Mouse (Mus musculus) left cerebral cortex, postnatal 4 days (tissue): ENCODE measurements at regions not wholly inside any gene's neighbourhood (a gene's known extent, or its start where the extent isn't known, plus 50 kb on each side); places are given as distances from the start of the nearest gene placed in this dataset.

ENCODE experiments used
- DNase-seq: peaks from one replicate; pipeline ENCODE4 v3.0.0-alpha.2; 2022
- intact Hi-C: fragments of 180-260 bp; cut with DNase I; formaldehyde crosslinking; loops from one replicate; pipeline ENCODE4 v1.15.1; 2025

- intact Hi-C loops: no loop called here
- no peak for DNase-seq
Measured at GRCm38 (mm10) chr3:40130858-40131584, 400.1 kb upstream of the Intu start.

GRCm38 (mm10) chr3:40138671-40139070 is 392.4 kb upstream of the Intu start:
- intact Hi-C loops: no loop called here
- DNase-seq: no peak

- DNase-seq: no peak
- intact Hi-C loops: no loop called here
Measured at GRCm38 (mm10) chr3:40142229-40142628, 388.9 kb upstream of the Intu start.

GRCm38 (mm10) chr3:40158631-40159030 is 372.5 kb upstream of the Intu start:
- intact Hi-C loops: no loop called here
- no peak for DNase-seq

GRCm38 (mm10) chr3:40159591-40160145 is 371.4 kb upstream of the Intu start:
- intact Hi-C loops: no loop called here
- no peak for DNase-seq

GRCm38 (mm10) chr3:40164181-40164580 is 366.9 kb upstream of the Intu start:
- intact Hi-C loops: no loop called here
- DNase-seq: no peak

GRCm38 (mm10) chr3:40167970-40168626 is 363.0 kb upstream of the Intu start:
- no peak for DNase-seq
- intact Hi-C loops: no loop called here

GRCm38 (mm10) chr3:40169590-40169989 is 361.5 kb upstream of the Intu start:
- DNase-seq: no peak
- intact Hi-C loops: no loop called here

- DNase-seq: no peak
- intact Hi-C loops: no loop called here
Measured at GRCm38 (mm10) chr3:40179726-40180317, 351.3 kb upstream of the Intu start.

- intact Hi-C loops: no loop called here
Measured at GRCm38 (mm10) chr3:40185597-40186320, 345.3 kb upstream of the Intu start.

GRCm38 (mm10) chr3:40189529-40189928 is 341.6 kb upstream of the Intu start:
- intact Hi-C loops: no loop called here

More at GRCm38 (mm10) chr3:40185597-40186320, 345.3 kb upstream of the Intu start:
- no peak for DNase-seq

GRCm38 (mm10) chr3:40190024-40190423 is 341.1 kb upstream of the Intu start:
- intact Hi-C loops: no loop called here
- DNase-seq: no peak

More at GRCm38 (mm10) chr3:40189529-40189928, 341.6 kb upstream of the Intu start:
- DNase-seq: no peak

GRCm38 (mm10) chr3:40200174-40200573 is 330.9 kb upstream of the Intu start:
- intact Hi-C loops: no loop called here
- DNase-seq: no peak

- no peak for DNase-seq
- intact Hi-C loops: no loop called here
Measured at GRCm38 (mm10) chr3:40206326-40206725, 324.8 kb upstream of the Intu start.

- intact Hi-C loops: no loop called here
Measured at GRCm38 (mm10) chr3:40211793-40212192, 319.3 kb upstream of the Intu start.

GRCm38 (mm10) chr3:40226772-40227171 is 304.3 kb upstream of the Intu start:
- intact Hi-C loops: no loop called here
- DNase-seq: no peak

More at GRCm38 (mm10) chr3:40211793-40212192, 319.3 kb upstream of the Intu start:
- DNase-seq: no peak

GRCm38 (mm10) chr3:40243499-40244101 is 287.5 kb upstream of the Intu start:
- DNase-seq: no peak
- intact Hi-C loops: no loop called here

- no peak for DNase-seq
- intact Hi-C loops: no loop called here
Measured at GRCm38 (mm10) chr3:40254376-40254775, 276.7 kb upstream of the Intu start.

GRCm38 (mm10) chr3:40262536-40262935 is 268.6 kb upstream of the Intu start:
- intact Hi-C loops: no loop called here
- no peak for DNase-seq

GRCm38 (mm10) chr3:40267514-40267913 is 263.6 kb upstream of the Intu start:
- no peak for DNase-seq
- intact Hi-C loops: no loop called here

- intact Hi-C loops: no loop called here
- peak; percentile 21 for DNase-seq
Measured at GRCm38 (mm10) chr3:40282926-40283325, 248.2 kb upstream of the Intu start.
